Mouse (Mus musculus) layer of hippocampus, postnatal 14 days (tissue): ENCODE measurements around the gene Dhx16. TPM values are rescaled to one million over a fixed set of nuclear protein-coding genes. Genes with fewer than 3 reads are reported as not detected.

ENCODE experiments used
- DNase-seq, 2 experiments: peaks; one replicate each; pipeline ENCODE4 v3.0.0; 2021 to 2022; ENCODE audit warnings: low spot score in 2 of 2, mixed read lengths in 1 of 2
- total RNA-seq, 2 experiments: library from RNA; stranded (reverse); gene quantifications; 2 replicates each; pipeline ENCODE4 v1.2.3; 2021

Dhx16 gene
- total RNA-seq, 2 experiments from 2014 or later, result 30.3 to 33.6 TPM

DNA sequence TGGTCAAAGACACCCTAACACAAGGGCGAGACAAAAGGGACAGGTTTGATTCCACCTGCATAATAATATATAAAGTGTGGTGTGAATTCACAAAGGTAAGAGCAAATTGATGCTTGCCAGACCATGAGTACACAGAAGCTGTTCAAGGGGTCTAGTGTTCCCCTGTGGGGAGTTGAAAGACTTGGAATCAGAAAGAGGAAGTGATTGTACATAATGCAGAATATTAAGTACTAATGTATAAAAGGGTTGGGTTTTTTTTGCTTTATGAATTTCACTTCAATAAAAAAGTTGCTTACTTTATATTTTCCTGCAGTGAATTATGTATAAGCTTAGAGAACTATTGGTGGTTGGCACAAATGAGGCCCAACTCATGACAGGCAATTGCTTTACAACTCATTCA is 20.2 kb upstream of the Dhx16 start:
- DNase-seq, result no peak

DNA sequence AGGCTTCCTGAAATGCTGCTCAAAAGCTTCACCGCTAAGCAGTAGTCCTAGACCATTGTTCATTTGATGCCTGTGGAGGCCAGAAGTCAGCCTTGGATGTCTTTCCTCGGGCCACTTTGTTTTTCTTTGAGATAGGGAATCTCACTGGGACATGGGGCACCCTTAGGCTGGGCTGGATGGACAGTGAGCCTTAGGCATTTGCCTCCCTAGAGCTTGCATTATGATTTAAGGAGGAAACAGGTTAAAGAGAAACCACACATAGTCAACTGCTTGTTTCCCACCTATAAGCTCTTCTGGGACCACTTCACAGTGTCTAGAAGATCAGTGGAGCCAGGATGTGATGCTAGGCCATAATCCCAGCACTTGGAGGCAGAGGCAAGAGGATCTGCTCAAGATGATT is 19.8 kb upstream of the Dhx16 start:
- no peak for DNase-seq

- no peak for DNase-seq
Observed at GRCm38 (mm10) chr17:35860831-35861197, 18.8 kb upstream of the Dhx16 start.

DNA sequence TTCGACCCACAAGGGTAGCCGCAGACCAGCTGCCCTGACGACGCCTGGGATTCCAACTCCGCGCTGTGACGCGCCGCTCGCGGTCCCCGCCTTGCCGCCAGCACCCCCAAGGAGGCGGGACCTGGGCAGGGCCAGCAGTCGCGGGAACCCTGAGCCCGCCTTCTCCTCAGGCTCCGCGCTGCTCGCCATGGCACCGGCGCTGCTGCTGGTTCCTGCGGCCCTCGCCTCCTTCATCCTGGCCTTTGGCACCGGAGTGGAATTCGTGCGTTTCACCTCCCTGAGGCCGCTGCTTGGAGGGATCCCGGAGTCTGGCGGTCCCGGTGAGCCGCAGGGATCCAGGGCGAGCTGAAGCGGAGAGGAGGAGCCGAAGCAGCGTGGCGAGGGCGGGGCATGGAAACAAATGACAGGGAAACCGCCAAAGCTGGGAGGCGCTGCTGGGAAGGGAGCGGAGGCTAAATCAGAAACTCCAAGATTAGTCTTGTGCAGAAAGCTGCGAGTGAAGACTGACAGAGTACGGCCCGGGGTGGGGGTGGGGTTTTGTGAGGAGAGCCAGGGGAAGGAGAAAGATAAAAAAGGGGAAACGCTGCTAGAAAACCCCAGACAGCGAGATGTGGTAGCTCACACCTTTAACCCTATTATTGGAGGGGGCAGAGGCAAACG is 18.3 kb upstream of the Dhx16 start, which contains the start of gene Nrm:
TSS of gene Nrm (plus strand) at position 121 of the 660 bp plus-strand sequence.
- DNase-seq, result peak; percentile 89 to 92

DNA sequence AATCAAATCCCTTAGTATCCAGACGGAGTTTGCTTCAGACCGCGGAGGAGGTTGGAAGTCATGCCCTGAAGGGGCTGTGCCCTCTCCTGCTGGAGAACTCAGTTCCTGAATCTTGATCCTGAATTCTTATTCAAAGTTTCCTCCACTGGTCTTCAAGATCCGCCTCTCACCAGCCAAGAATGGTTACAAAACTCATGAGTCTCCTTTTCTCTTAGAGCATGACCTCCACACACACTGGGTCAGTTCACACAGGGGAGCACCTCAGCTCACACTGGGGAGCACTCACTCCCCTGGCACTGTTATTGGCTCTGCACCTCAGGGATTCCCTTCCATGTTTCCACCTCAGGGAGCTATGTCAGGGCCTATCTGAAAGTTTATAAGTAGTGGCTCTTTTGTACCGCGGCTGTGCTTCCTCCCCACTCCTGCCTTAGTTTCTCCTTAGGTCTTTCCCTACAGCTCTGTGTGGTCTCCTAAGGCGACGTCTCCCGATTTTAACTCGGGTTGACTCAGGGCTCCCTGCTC is 14.7 kb upstream of the Dhx16 start:
- no peak for DNase-seq

DNA sequence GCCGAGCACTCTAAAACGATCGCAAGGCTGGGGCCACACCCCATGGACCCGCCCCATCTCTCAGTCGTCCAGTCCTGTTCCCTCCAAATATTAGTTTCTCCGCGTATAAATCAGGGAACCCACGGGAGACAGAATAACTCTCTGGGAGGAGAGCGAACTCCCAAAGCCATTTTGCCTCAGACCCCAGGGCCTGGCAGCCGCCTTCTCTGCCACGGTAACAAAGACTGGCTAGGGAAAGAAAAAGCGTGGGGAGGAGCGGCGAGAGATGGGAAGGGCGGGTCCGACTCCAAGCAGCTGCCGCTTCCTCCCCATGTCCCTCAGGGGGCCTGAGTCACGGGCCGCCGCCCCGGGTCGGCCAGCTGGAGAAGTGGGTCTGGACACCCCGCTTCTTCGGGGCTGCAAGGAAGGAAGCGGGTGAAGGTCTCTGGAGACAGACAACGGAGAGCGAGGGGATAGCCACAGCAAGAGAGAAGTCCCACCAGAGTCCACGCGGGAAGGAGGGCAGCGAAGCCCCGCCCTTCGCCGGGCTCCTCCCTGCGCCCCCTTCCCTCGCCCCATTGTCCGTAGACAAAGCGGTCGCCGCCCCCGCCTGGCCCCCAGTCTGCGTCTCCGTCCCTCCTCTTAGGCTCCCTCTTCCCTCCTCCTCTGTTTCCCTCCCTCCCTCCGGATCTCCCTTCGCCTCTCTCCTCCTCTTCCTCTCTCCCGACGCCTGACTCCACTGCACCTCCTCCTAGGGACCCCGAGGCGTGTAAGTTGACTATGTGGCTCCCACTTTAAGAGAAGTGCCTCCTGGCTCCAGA is 13.9 kb upstream of the Dhx16 start, which contains the start of gene Ppp1r18:
TSS of gene Ppp1r18 (plus strand) at position 113 of the 800 bp plus-strand sequence.
- DNase-seq, result peak in 1 of 2 experiments; percentile 41

- DNase-seq, result peak in 1 of 2 experiments; percentile 39
Observed at GRCm38 (mm10) chr17:35866281-35866831, 13.3 kb upstream of the Dhx16 start.

- DNase-seq, result no peak
Observed at GRCm38 (mm10) chr17:35866911-35867890, 12.4 kb upstream of the Dhx16 start.

- DNase-seq, result no peak
Observed at GRCm38 (mm10) chr17:35868165-35868820, 11.3 kb upstream of the Dhx16 start.

DNA sequence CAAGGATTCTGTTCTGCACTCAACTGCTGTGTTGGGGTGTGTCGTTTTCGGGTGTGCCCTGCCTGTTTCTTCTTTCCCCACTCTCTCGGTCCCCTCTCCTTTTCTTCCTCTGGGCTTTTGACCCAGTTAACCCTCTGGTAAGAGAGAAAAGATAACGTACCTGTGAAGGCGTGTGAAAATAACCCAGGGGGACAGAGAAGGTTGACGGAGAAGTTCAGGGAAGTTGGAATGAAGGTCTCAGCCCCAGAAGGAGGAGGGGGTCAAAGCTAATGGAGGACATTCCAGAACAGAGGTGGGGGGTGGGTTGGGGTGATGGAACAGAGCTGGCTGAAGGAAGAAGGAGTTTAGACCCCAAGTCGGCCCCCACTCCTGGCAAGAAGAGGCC is 10.7 kb upstream of the Dhx16 start:
- DNase-seq, result no peak

DNA sequence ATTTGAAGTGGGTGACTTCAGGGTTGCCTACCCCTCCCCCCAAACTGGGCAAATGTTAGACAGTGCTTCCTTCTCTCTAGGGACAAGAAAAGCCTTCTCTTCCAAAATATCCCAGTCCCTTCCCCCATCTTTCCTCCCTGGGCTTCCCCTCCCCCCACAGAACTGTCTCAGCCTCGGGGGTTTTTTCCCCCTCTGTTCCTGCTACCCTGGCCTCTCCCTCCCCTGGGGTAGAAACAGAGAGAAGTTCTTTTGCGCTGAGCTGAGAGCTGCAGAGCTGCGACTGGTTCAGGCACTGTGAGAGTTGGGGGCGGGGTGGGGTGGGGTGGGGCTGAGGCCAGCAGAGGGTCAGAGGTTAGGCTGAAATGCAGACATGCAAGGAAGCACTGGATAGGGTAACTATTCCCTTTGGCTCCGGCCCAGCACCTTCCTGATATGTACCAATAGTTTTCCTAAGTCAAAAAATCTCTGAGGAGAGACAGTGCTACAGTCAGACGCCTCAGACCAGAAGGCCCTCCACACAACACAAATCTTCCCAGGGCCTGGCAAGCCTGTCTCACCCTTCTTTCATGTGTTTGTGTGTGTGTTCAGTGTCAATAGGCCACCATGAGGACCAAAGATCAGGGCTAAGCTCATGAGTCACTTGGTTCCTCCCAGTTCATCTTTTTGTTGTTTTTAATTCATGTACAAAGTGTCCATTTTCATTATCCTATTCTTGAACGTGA is 10.1 kb upstream of the Dhx16 start:
- DNase-seq, result peak in 1 of 2 experiments; percentile 39

DNA sequence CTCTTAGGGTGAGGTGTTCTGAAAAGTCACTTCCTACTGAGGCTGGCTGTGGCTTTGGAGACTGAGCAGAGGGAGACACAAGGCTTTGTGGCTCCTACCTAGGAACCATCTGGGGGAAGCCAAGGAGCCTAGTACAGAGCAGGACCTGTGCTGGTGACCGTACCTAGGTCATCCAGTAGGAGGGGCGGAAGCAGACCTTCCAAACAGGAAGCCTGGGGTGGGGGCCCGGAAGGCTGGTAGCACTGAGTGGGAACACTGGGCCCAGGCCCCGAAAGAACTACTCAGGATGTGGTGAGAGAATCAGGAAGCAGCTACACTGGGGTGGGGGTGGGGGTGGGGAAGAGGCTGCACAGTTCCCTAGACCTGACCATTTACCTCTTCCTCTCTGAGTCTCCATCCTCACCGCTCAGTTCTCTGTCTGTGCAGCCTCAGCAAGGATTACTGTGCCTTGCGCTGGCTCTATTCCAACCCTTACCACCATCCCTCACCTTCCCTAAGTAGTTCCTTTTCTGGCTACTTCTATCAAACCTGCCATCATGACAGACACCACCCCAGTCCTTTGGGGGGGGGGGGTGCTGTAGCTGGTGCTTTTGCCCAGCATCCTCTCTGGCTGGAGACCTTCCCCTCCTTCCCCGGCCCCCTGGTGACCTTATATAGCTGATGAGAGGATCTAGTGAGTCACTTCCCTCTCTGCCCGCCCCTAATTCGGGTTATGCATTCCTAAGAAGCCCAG is 9.3 kb upstream of the Dhx16 start:
- peak in 1 of 2 experiments; percentile 52 for DNase-seq

DNA sequence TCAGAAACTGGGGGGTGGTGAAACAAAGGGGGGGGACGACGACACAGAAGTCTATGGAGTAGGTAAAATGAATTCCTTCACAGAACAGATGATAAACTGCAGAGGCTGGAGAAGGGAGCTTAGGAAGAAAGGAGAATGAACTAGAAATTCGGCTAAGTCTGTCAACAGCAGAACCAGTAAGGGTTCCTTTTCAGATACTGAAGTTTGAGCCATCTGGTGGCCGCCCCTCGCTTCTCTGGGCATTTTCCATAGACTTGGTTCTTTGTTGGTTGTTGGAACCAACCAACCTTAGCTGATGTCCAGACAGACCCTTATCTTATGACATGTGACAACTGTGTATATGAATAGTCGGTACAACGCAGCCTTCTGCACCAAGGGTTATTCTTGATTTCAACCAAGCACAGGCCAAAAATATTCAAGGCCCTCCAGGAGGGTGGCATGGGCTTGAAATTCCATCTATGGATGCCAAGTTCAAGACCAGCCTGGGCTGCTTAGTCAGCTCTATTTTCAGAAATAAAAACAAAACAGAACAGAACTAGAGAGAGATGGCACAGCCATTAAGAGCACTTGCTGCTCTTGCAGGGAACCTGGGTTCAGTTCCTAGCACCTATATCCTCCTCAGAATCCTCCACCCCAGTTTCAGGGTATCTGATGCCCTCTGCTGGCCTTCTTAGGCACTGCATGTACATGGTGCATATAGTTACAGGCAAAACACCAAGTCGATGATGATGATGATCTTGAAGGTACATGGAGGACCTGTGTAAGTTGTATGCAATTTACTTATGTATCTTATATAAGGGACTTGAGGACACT is 8.5 kb upstream of the Dhx16 start:
- no peak for DNase-seq

GRCm38 (mm10) chr17:35873774-35874519 is 5.7 kb upstream of the Dhx16 start:
- DNase-seq, result peak; percentile 84 to 86

DNA sequence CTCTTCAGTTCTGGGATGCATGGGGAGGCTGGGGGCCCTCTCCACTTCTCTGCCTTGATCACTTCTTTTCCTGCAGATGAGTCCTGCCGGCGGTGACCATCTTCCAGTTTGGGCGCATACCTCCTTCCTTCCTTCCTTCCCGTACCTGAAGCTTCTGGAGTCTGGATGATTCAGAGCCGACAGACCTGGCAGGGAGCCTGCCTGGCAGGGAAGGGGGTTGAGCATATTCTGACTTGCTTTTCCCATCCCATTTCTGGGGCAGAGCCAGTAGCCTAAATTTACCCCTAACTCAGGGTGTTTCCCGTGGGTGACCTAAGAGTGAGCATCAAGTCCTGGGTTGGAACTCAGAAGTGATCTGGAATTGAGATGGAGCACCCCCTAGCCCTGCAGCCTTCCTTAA is 4.9 kb upstream of the Dhx16 start:
- no peak for DNase-seq

DNA sequence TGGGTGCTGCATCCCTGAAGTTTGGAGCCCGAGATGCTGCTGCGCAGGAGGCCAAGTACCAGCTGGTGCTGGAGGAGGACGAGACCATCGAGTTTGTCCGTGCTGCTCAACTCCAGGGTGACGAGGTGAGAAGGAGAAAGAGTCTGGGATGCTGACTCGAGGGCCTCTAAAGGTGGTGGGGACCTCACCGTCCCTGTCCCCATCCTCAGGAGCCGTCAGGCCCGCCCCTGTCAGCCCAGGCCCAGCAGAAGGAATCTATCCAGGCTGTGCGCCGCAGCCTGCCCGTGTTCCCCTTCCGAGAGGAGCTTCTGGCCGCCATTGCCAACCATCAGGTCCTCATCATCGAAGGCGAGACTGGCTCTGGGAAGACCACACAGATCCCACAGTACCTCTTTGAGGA is 3.3 kb downstream of the Dhx16 start:
- no peak for DNase-seq

DNA sequence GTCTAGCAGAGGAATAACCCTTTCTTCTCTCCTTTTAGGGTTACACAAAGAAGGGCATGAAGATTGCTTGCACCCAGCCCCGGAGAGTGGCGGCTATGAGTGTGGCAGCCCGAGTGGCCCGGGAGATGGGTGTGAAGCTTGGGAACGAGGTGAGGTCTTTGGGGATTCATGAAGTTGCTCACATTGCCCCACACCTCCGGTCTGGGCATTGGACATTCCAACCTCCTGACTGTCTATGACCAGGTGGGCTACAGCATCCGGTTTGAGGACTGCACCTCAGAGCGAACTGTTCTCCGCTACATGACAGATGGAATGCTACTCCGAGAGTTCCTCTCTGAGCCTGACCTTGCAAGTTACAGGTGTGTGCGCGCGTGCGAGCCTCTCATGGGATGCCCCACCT is 4.2 kb downstream of the Dhx16 start:
- DNase-seq, result no peak
